Mouse (Mus musculus): ENCODE results near the gene Ighmbp2. TPM values are rescaled to one million over a fixed set of nuclear protein-coding genes. Genes with fewer than 3 reads are reported as not detected.

Ighmbp2 gene
- total and polyA plus RNA-seq, 3 experiments = 2.2 to 2.8 (median 2.3) TPM

DNA sequence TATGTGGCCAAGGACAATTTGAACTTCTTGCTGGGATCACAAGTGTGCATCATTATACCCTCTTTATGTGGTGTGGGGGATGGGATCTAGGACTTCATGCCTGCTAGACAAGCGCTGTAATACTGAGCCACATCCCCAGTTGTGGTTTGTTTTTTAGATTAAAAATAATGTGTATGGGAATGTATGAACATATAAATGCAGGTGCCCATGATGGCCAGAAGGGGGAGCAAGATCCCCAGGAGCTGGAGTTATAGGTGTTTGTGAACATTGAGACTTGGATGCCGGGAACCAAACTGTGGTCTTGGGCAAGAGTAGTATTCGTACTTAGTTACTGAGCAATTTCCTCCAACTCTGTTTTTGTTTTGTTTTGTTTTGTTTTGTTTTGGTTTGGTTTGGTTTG is 38.0 kb upstream of the Ighmbp2 start:
- no peak overlapping the region for H3K27ac ChIP-seq
- H3K36me3 ChIP-seq (ENCODE audit: control insufficient read depth, insufficient read depth, low read length) = no peaks in the 10 kb centered on the region
- H3K4me1 ChIP-seq (ENCODE audit: control insufficient read depth, insufficient read depth, low read length) = peaks cover 6% of the 10 kb centered on the region; the same call in 1 of the 2 replicates
- no peaks in the 10 kb centered on the region for H3K79me2 ChIP-seq (replicated peaks; ENCODE audit: control insufficient read depth, insufficient read depth, low read length)
- intact Hi-C loops (cut with DNase I) = loop anchor here (2.0 to 10.0 kb wide), 3 partner anchors 28 to 446 kb away; partner anchors contain the start of genes Kmt5b and Ppp6r3
- 72% methylated on average over 3 of the region's 3 CpGs for WGBS
- no peak overlapping the region for H3K9ac ChIP-seq (ENCODE audit: low read depth, low read length)
- peak; percentile 74 for TF ChIP-seq CTCF (IDR thresholded peaks at IDR 0.05)
- TF ChIP-seq EP300 (IDR thresholded peaks at IDR 0.05; ENCODE audit: insufficient read depth, low read depth, low read length) = no peak
- no peak for DNase-seq
- H3K27me3 ChIP-seq (ENCODE audit: control insufficient read depth, insufficient read depth, low read length) = no peaks in the 10 kb centered on the region
- no peak overlapping the region for H3K4me3 ChIP-seq

DNA sequence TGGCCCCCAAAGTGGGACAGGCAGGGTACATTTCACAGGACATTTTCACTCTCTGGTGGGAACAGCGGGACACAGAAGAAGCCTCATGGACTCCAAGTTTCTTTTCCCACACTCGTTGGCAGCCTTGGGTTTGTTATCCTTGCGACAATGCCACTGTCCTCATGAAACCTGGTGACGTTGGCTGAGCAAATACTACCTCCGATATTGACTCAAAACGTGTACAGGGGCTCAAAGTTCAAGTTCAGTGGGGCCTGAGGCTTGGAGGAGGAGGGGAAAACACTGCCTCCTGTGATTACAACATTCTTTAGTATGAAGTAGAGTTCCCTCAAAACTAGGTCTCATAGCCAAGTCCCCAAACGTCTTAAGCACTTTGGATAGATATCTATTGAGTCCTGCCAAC is 37.3 kb upstream of the Ighmbp2 start:
- Histone ChIP-seq H3K79me2 (replicated peaks; ENCODE audit: control insufficient read depth, insufficient read depth, low read length) (no peaks in the 10 kb centered on the region), H3K4me1 (ENCODE audit: control insufficient read depth, insufficient read depth, low read length) (peaks cover 5% of the 10 kb centered on the region; the same call in 1 of the 2 replicates), H3K27ac (no peak overlapping the region), H3K9ac (ENCODE audit: low read depth, low read length) (no peak overlapping the region), H3K4me3 (no peak overlapping the region), H3K36me3 (ENCODE audit: control insufficient read depth, insufficient read depth, low read length) (no peaks in the 10 kb centered on the region), H3K27me3 (ENCODE audit: control insufficient read depth, insufficient read depth, low read length) (no peaks in the 10 kb centered on the region)
- no peak for TF ChIP-seq POLR2A (IDR thresholded peaks at IDR 0.05; ENCODE audit: insufficient read depth, low read depth, low read length)
- TF ChIP-seq EP300 (IDR thresholded peaks at IDR 0.05; ENCODE audit: insufficient read depth, low read depth, low read length) = no peak
- no peak for TF ChIP-seq CTCF (IDR thresholded peaks at IDR 0.05)
- WGBS = 70% methylated on average over 7 of the region's 7 CpGs
- no peak for DNase-seq
- intact Hi-C loops (cut with DNase I) = loop anchor here (2.0 to 10.0 kb wide), 3 partner anchors 27 to 447 kb away; partner anchors contain the start of genes Kmt5b and Ppp6r3

DNA sequence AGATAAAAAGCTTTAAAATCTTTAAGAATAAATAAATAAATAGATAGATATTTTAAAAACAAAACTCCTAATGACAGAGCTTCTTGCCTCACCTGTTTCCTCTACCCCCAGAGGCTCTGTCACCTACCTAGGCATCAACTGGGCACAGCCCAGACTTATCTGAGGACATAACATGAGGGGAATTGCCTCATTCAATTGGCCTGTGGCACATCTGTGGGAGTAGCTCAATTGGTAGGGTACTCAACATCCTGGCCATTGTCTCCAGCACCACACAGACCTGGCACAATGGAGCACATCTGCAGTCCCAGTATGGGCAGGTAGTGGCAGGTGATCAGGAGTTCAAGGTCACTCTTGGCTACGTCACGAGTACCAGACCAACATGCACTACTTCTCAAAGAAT is 36.5 kb upstream of the Ighmbp2 start:
- no peak for TF ChIP-seq EP300 (IDR thresholded peaks at IDR 0.05; ENCODE audit: insufficient read depth, low read depth, low read length)
- TF ChIP-seq CTCF (IDR thresholded peaks at IDR 0.05) = no peak
- no peak for TF ChIP-seq POLR2A (IDR thresholded peaks at IDR 0.05; ENCODE audit: insufficient read depth, low read depth, low read length)

DNA sequence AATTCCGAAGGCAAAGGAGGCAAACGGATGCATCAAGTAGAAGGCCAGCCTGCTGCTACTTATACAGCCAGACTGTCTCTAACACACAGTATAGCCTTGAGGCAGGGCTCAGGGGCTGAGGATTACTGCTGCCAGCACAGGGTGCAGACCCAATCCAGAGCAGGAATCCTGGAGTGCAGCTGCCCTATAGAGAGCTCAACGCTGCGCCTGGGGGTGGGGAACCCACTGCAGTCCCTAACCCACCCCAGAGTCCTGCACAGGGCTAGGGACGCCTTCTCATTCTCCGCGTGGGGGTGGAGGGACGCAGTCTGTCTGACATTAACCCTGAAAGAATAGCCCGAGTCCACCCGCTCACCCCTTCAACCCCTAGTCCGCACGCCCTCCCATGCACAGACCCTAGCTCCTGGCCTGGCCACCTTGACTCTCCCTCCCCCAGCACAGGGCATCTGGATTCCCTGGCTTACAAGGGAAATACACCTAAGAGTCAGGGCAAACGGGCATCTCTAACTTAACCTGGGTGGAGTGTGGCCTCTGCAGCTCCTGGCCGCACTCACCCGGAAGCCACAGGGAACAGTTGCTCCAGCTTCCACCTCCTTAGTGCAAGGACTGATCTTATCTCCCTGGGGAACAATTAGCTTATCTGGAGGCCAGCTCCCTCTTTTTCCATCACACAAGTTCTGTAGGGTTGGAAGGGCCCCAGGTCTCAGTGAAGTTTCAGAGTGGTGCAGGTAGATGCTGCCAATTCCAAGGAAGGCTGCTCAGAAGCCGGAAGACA is 24.5 kb upstream of the Ighmbp2 start:
- Histone ChIP-seq H3K9ac (ENCODE audit: low read depth, low read length) (no peak overlapping the region), H3K27ac (no peak overlapping the region), H3K4me1 (ENCODE audit: control insufficient read depth, insufficient read depth, low read length) (no peaks in the 10 kb centered on the region), H3K36me3 (ENCODE audit: control insufficient read depth, insufficient read depth, low read length) (no peaks in the 10 kb centered on the region), H3K79me2 (replicated peaks; ENCODE audit: control insufficient read depth, insufficient read depth, low read length) (no peaks in the 10 kb centered on the region), H3K27me3 (ENCODE audit: control insufficient read depth, insufficient read depth, low read length) (no peaks in the 10 kb centered on the region), H3K4me3 (no peak overlapping the region)
- TF ChIP-seq EP300 (IDR thresholded peaks at IDR 0.05; ENCODE audit: insufficient read depth, low read depth, low read length) = no peak
- TF ChIP-seq CTCF (IDR thresholded peaks at IDR 0.05) = no peak
- no peak for TF ChIP-seq POLR2A (IDR thresholded peaks at IDR 0.05; ENCODE audit: insufficient read depth, low read depth, low read length)
- no peak for DNase-seq
- intact Hi-C loops (cut with DNase I) = no loop called here
- WGBS = 51% methylated on average over 16 of the region's 16 CpGs

More for the DNA sequence above, 36.5 kb upstream of the Ighmbp2 start:
- Histone ChIP-seq H3K4me1 (ENCODE audit: control insufficient read depth, insufficient read depth, low read length) (peaks cover 3% of the 10 kb centered on the region; the same call in 1 of the 2 replicates), H3K27ac (no peak overlapping the region), H3K9ac (ENCODE audit: low read depth, low read length) (no peak overlapping the region), H3K27me3 (ENCODE audit: control insufficient read depth, insufficient read depth, low read length) (no peaks in the 10 kb centered on the region), H3K4me3 (no peak overlapping the region), H3K36me3 (ENCODE audit: control insufficient read depth, insufficient read depth, low read length) (no peaks in the 10 kb centered on the region), H3K79me2 (replicated peaks; ENCODE audit: control insufficient read depth, insufficient read depth, low read length) (no peaks in the 10 kb centered on the region)
- WGBS = 82% methylated on average over 2 of the region's 2 CpGs
- DNase-seq = no peak
- intact Hi-C loops (cut with DNase I) = no loop called here

DNA sequence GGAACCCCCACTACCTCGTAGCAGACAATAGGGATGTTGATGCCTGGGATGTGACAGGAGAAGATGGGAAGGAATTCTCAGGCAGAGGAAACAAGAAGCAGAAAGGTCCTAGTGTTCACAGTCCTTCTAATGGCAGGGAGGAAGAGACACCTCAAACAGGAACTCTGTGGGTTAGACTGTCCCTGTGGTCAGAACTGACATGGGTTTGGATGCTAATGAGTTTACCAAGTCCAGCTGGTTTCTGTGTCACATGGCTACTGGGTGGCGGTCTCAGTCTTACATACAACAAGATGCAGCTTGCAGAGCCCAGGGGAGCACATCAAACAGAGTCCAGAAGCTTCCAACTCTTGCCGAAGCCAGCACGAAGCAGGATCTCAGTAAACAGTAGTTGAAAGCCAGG is 21.2 kb upstream of the Ighmbp2 start:
- TF ChIP-seq EP300 (IDR thresholded peaks at IDR 0.05; ENCODE audit: insufficient read depth, low read depth, low read length) = no peak
- TF ChIP-seq POLR2A (IDR thresholded peaks at IDR 0.05; ENCODE audit: insufficient read depth, low read depth, low read length) = no peak
- TF ChIP-seq CTCF (IDR thresholded peaks at IDR 0.05) = no peak
- no peak for DNase-seq
- H3K27ac ChIP-seq = no peak overlapping the region
- 71% methylated on average over 4 of the region's 4 CpGs for WGBS
- H3K79me2 ChIP-seq (replicated peaks; ENCODE audit: control insufficient read depth, insufficient read depth, low read length) = no peaks in the 10 kb centered on the region
- no peak overlapping the region for H3K4me3 ChIP-seq
- no peak overlapping the region for H3K9ac ChIP-seq (ENCODE audit: low read depth, low read length)
- H3K27me3 ChIP-seq (ENCODE audit: control insufficient read depth, insufficient read depth, low read length) = no peaks in the 10 kb centered on the region
- intact Hi-C loops (cut with DNase I) = no loop called here
- H3K36me3 ChIP-seq (ENCODE audit: control insufficient read depth, insufficient read depth, low read length) = no peaks in the 10 kb centered on the region
- no peaks in the 10 kb centered on the region for H3K4me1 ChIP-seq (ENCODE audit: control insufficient read depth, insufficient read depth, low read length)

DNA sequence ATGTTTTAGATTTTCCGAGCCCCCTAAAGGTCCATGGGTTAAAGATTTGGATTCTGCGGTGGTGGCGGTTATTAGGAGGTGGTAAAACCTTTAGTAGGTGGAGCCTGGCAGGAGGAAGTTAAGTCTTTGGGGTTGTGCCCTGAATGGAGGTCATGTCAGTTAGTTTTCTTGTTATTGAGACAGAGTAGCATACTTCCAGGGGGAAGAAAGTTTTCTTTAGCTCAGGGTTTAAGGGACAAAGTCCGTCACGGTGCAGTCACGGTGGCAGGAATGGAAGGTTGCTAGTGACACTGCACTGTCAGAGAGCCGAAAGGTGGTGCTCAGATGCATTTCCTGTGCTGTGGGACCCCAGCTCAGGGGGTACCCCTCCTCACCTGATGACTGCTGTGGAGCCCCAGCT is 15.0 kb upstream of the Ighmbp2 start:
- no peaks in the 10 kb centered on the region for H3K36me3 ChIP-seq (ENCODE audit: control insufficient read depth, insufficient read depth, low read length)
- H3K79me2 ChIP-seq (replicated peaks; ENCODE audit: control insufficient read depth, insufficient read depth, low read length) = no peaks in the 10 kb centered on the region
- intact Hi-C loops (cut with DNase I) = no loop called here
- TF ChIP-seq CTCF (IDR thresholded peaks at IDR 0.05) (no peak), EP300 (IDR thresholded peaks at IDR 0.05; ENCODE audit: insufficient read depth, low read depth, low read length) (no peak), POLR2A (IDR thresholded peaks at IDR 0.05; ENCODE audit: insufficient read depth, low read depth, low read length) (no peak)
- no peak overlapping the region for H3K4me3 ChIP-seq
- H3K27ac ChIP-seq = no peak overlapping the region
- H3K27me3 ChIP-seq (ENCODE audit: control insufficient read depth, insufficient read depth, low read length) = no peaks in the 10 kb centered on the region
- DNase-seq = no peak
- no peak overlapping the region for H3K9ac ChIP-seq (ENCODE audit: low read depth, low read length)
- WGBS = 82% methylated on average over 7 of the region's 7 CpGs
- H3K4me1 ChIP-seq (ENCODE audit: control insufficient read depth, insufficient read depth, low read length) = no peaks in the 10 kb centered on the region

Measured in heart, adult 2 months (tissue).